10 mouse cellular contexts compared by ENCODE assay signal in the genomic region with DNA sequence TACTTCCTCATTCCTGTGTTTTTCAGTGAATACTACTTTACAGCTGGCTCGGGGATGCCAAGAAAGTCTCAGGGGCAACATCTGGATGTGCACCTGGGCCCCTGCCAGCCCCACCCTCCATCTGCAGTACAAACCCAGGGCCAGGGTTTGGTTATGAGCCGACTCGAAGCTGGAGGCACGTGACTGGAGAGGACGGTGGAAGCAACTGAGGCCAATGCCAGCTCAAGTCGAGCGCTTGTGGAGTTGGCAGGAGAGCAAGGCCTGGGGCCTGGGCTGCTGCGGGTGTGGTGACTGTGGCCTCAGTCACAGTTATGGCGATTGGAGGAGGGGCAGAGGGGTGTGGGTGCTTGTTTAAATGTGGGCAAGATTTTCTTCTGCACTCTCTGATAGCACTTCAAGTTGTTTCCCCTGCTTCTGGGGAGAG. TPM values are rescaled to one million over a fixed set of nuclear protein-coding genes. Genes with fewer than 3 reads are reported as not detected.
A peak's percentile ranks its signal among the peaks of the same experiment; 100 is the strongest.
DNase-seq lines count a peak whose midpoint lies in the region; ATAC-seq and TF ChIP-seq lines count a peak whose summit lies in the region.
"Had no signal": no experiment of that assay in that cellular context is flagged by ENCODE, and none has a peak within 500 bp of the region (broad histone marks: within the 10 kb centered on the region; RNA-seq: fewer than 3 reads in every experiment).

No protein-coding gene starts in this region.

- H3K27me3 ChIP-seq in G1E (ENCODE audit: insufficient read depth, low read length), result no peaks in the 10 kb centered on the region

- DNase-seq in adrenal gland, adult 2 months, result peak; percentile 69
- no peak for DNase-seq in adrenal gland, postnatal 4 days (ENCODE audit: low spot score in 2 of 2)
- no peak for DNase-seq in G1E (ENCODE audit: low spot score)
- no peak for DNase-seq in cerebellum, adult 8-10 months
- DNase-seq: cerebellum, adult 9-10 months; layer of hippocampus, adult 9-11 months had no signal

- H3K36me3 ChIP-seq in G1E (replicated peaks), result peaks cover 42% of the 10 kb centered on the region

- H3K4me1 ChIP-seq in G1E (ENCODE audit: insufficient read depth, low read depth, low read length), result peaks cover 87% of the 10 kb centered on the region

- no peaks in the 10 kb centered on the region for H3K9me3 ChIP-seq in G1E (replicated peaks)

- peak; percentile 40 for ATAC-seq in G1E (ENCODE audit: extremely low read depth, insufficient number of reproducible peaks, low FRiP score, poor library complexity, severe bottlenecking)
- peak; percentile 23 to 41; a peak in 3 of 4 replicates for ATAC-seq in hematopoietic stem cell, adult 5-6 weeks (replicated peaks in 1 of 2; ENCODE audit: insufficient read depth in 1 of 2, low FRiP score in 2 of 2, low TSS enrichment in 1 of 2, low read depth in 1 of 2, poor library complexity in 2 of 2, severe bottlenecking in 2 of 2)
- 0 out of 2 replicates have a peak, but pooled peaks have one; percentile 38 for ATAC-seq in monocyte, adult 5-6 weeks (replicated peaks; ENCODE audit: insufficient number of reproducible peaks, low FRiP score, low TSS enrichment, poor library complexity, severe bottlenecking)
- ATAC-seq in CD4-positive, CD25-positive, alpha-beta regulatory T cell, adult 4 months, result no peak
- no peak for ATAC-seq in cerebellum, adult (ENCODE audit: insufficient number of reproducible peaks, low FRiP score, low TSS enrichment)

- no peak for TF ChIP-seq CTCF in G1E (IDR thresholded peaks at IDR 0.05; ENCODE audit: low read depth, low read length)

- peak overlapping the region; percentile 51; the same call in 1 of the 2 replicates for H3K4me3 ChIP-seq in G1E (ENCODE audit: low read depth, low read length)

RNA-seq across cellular contexts. Expression of a gene that starts 27.4 kb away (rescaled TPM):
- total RNA-seq in adrenal gland, adult 2 months (2021), result 10 to 100 TPM in 1 of 2 experiments, 1 to 10 TPM in 1; 8.2 to 19.1 TPM
- 8.1 and 13.5 TPM in 2 replicates for polyA plus RNA-seq in adrenal gland, adult 2 months (2012; rRNA removed)
- total RNA-seq in adrenal gland, postnatal 4 days (2021), result 10 to 100 TPM; 25.0 to 28.6 TPM
- total RNA-seq in G1E (2014; fragmentation: Nextera tagmentation), result 87.3 and 92.6 TPM in 2 replicates
- 12.4 and 13.4 TPM in 2 replicates for total RNA-seq in G1E (2017)
- polyA plus RNA-seq in G1E (2012), result 19.9 and 26.5 TPM in 2 replicates
- total RNA-seq in hematopoietic stem cell, adult 5-6 weeks (2017), result 18.2 and 29.5 TPM in 2 replicates
- total RNA-seq in monocyte, adult 5-6 weeks (2017), result 35.9 to 86.3 TPM (median 41.4 TPM) in 3 replicates
- 10 to 100 TPM; 24.7 to 25.4 TPM for polyA plus RNA-seq in CD4-positive, CD25-positive, alpha-beta regulatory T cell, adult 4 months (2017; shearing (Covaris generic))

Comparison
In these comparisons a context has a peak if more than half of its experiments do, and no peak if none do; other contexts are left out.
1. ATAC-seq: peak in G1E (single experiment), hematopoietic stem cell, adult 5-6 weeks (2 of 2) and monocyte, adult 5-6 weeks (single experiment); none in CD4-positive, CD25-positive, alpha-beta regulatory T cell, adult 4 months (single experiment) and cerebellum, adult (single experiment).